Comparison of ENCODE assay signal across 22 mouse cellular contexts in the genomic region with DNA sequence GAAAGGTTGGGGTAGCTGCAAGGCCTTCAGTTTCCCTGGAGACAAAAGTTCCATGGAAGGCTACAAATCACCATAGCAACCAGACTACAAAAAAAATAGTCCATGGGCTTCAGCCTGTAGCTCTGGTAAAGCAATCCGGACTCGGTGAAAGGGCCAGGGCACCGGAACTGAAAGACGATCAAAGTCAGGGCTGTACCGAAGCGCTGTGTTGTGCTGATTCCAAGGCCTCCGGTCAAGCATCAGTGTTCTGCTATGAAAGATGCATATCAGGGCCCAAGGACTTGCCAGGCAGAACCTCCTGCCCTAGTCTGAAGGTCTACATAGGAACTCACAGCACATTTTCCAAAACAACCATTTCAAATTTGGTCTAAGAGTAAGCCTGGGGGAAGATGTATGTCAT.
DNase-seq lines count a peak whose midpoint lies in the region; ATAC-seq and TF ChIP-seq lines count a peak whose summit lies in the region.
"Had no signal": no experiment of that assay in that cellular context is flagged by ENCODE, and none has a peak within 500 bp of the region (broad histone marks: within the 10 kb centered on the region; RNA-seq: fewer than 3 reads in every experiment).

No protein-coding gene starts in this region.

- H3K9ac ChIP-seq in hindbrain, embryonic 12.5 days, result no peak overlapping the region
- H3K9ac ChIP-seq in midbrain, postnatal 0 days (replicated peaks; ENCODE audit: low read length, poor library complexity, severe bottlenecking), result no peak overlapping the region
- no peak overlapping the region for H3K9ac ChIP-seq in midbrain, embryonic 13.5 days (replicated peaks)
- no peak overlapping the region for H3K9ac ChIP-seq in forebrain, embryonic 11.5 days (ENCODE audit: low read length)
- H3K9ac ChIP-seq: embryonic facial prominence, embryonic 12.5 days; limb, embryonic 12.5 days; midbrain, embryonic 12.5 days; neural tube, embryonic 13.5 days had no signal

- DNase-seq in adrenal gland, postnatal 14 days, result peak; percentile 60
- no peak for DNase-seq in adrenal gland, postnatal 10 days
- DNase-seq in hindbrain, embryonic 10.5 days (ENCODE audit: low spot score), result peak; percentile 25
- peak; percentile 34 for DNase-seq in midbrain, postnatal 0 days (ENCODE audit: low spot score)
- DNase-seq in embryo, embryonic 11 days, result peak; percentile 37
- DNase-seq in forebrain, embryonic 11.5 days (ENCODE audit: low spot score), result no peak
- DNase-seq: cerebellum, adult 18-20 months; cerebellum, postnatal 25 days; heart, adult 18-20 months; heart, postnatal 36 days; kidney, adult 18-20 months; right cerebral cortex, postnatal 25 days; thymus, adult 2 months had no signal

- TF ChIP-seq CTCF in midbrain, postnatal 0 days (IDR thresholded peaks at IDR 0.05), result no peak

- peaks cover 22% of the 10 kb centered on the region for H3K4me1 ChIP-seq in hindbrain, embryonic 10.5 days (replicated peaks)
- H3K4me1 ChIP-seq in hindbrain, embryonic 12.5 days, result peaks cover 9% of the 10 kb centered on the region; the same call in 1 of the 2 replicates
- peaks cover 6% of the 10 kb centered on the region; the same call in 1 of the 2 replicates for H3K4me1 ChIP-seq in midbrain, postnatal 0 days (ENCODE audit: insufficient read depth, low read length)
- peaks cover 5% of the 10 kb centered on the region for H3K4me1 ChIP-seq in midbrain, embryonic 13.5 days (replicated peaks)
- H3K4me1 ChIP-seq in forebrain, embryonic 11.5 days (replicated peaks; ENCODE audit: control insufficient read depth, insufficient read depth, low read length), result no peaks in the 10 kb centered on the region
- H3K4me1 ChIP-seq: midbrain, embryonic 12.5 days had no signal

- WGBS in hindbrain, embryonic 10.5 days, result 60% methylated on average over 7 of the region's 7 CpGs
- 42% methylated on average over 7 of the region's 7 CpGs for WGBS in hindbrain, embryonic 12.5 days
- 54% methylated on average over 7 of the region's 7 CpGs for WGBS in midbrain, postnatal 0 days
- 59% methylated on average over 7 of the region's 7 CpGs for WGBS in midbrain, embryonic 13.5 days
- WGBS in forebrain, embryonic 11.5 days, result 88% methylated on average over 7 of the region's 7 CpGs

- H3K36me3 ChIP-seq in hindbrain, embryonic 10.5 days, result no peaks in the 10 kb centered on the region
- no peaks in the 10 kb centered on the region for H3K36me3 ChIP-seq in hindbrain, embryonic 12.5 days
- no peaks in the 10 kb centered on the region for H3K36me3 ChIP-seq in midbrain, postnatal 0 days (ENCODE audit: insufficient read depth, low read length)
- H3K36me3 ChIP-seq in midbrain, embryonic 13.5 days, result no peaks in the 10 kb centered on the region
- no peaks in the 10 kb centered on the region for H3K36me3 ChIP-seq in forebrain, embryonic 11.5 days (ENCODE audit: control insufficient read depth, insufficient read depth, low read length)
- H3K36me3 ChIP-seq: embryonic facial prominence, embryonic 12.5 days; G1E; limb, embryonic 12.5 days; midbrain, embryonic 12.5 days; neural tube, embryonic 13.5 days had no signal

- no peak for ATAC-seq in hindbrain, embryonic 12.5 days (ENCODE audit: low FRiP score)
- ATAC-seq in midbrain, postnatal 0 days (ENCODE audit: low FRiP score), result no peak
- ATAC-seq in midbrain, embryonic 13.5 days, result no peak
- ATAC-seq in forebrain, embryonic 11.5 days (replicated peaks; ENCODE audit: low FRiP score), result no peak
- ATAC-seq: forebrain, embryonic 16.5 days; lung, postnatal 0 days had no signal

- no peak overlapping the region for H3K4me3 ChIP-seq in hindbrain, embryonic 10.5 days
- no peak overlapping the region for H3K4me3 ChIP-seq in hindbrain, embryonic 12.5 days
- no peak overlapping the region for H3K4me3 ChIP-seq in midbrain, postnatal 0 days (ENCODE audit: low read depth, low read length)
- no peak overlapping the region for H3K4me3 ChIP-seq in midbrain, embryonic 13.5 days (replicated peaks)
- no peak overlapping the region for H3K4me3 ChIP-seq in forebrain, embryonic 11.5 days (ENCODE audit: low read depth, low read length)
- H3K4me3 ChIP-seq: embryonic facial prominence, embryonic 12.5 days; limb, embryonic 12.5 days; midbrain, embryonic 12.5 days; neural tube, embryonic 13.5 days had no signal

- H3K27me3 ChIP-seq in hindbrain, embryonic 10.5 days (ENCODE audit: insufficient read depth, poor library complexity, severe bottlenecking), result no peaks in the 10 kb centered on the region
- no peaks in the 10 kb centered on the region for H3K27me3 ChIP-seq in hindbrain, embryonic 12.5 days
- H3K27me3 ChIP-seq in midbrain, postnatal 0 days (ENCODE audit: insufficient read depth, low read length), result no peaks in the 10 kb centered on the region
- H3K27me3 ChIP-seq in midbrain, embryonic 13.5 days, result no peaks in the 10 kb centered on the region
- no peaks in the 10 kb centered on the region for H3K27me3 ChIP-seq in forebrain, embryonic 11.5 days (ENCODE audit: control insufficient read depth, insufficient read depth, low read length)
- H3K27me3 ChIP-seq: embryonic facial prominence, embryonic 12.5 days; limb, embryonic 12.5 days; midbrain, embryonic 12.5 days; neural tube, embryonic 13.5 days had no signal

- H3K9me3 ChIP-seq in hindbrain, embryonic 10.5 days, result no peaks in the 10 kb centered on the region
- H3K9me3 ChIP-seq in hindbrain, embryonic 12.5 days (replicated peaks), result no peaks in the 10 kb centered on the region
- H3K9me3 ChIP-seq in midbrain, postnatal 0 days (ENCODE audit: low read length), result no peaks in the 10 kb centered on the region
- no peaks in the 10 kb centered on the region for H3K9me3 ChIP-seq in midbrain, embryonic 13.5 days
- no peaks in the 10 kb centered on the region for H3K9me3 ChIP-seq in forebrain, embryonic 11.5 days (ENCODE audit: control insufficient read depth, low read length)
- H3K9me3 ChIP-seq: embryonic facial prominence, embryonic 12.5 days; G1E; limb, embryonic 12.5 days; midbrain, embryonic 12.5 days; neural tube, embryonic 13.5 days had no signal

- H3K4me2 ChIP-seq in hindbrain, embryonic 12.5 days (replicated peaks), result no peak overlapping the region
- no peak overlapping the region for H3K4me2 ChIP-seq in midbrain, postnatal 0 days (ENCODE audit: low read depth, low read length, poor library complexity, severe bottlenecking)
- no peak overlapping the region for H3K4me2 ChIP-seq in midbrain, embryonic 13.5 days (replicated peaks)
- H3K4me2 ChIP-seq in forebrain, embryonic 11.5 days (ENCODE audit: low read depth, low read length, severe bottlenecking), result no peak overlapping the region
- H3K4me2 ChIP-seq: embryonic facial prominence, embryonic 12.5 days; limb, embryonic 12.5 days; midbrain, embryonic 12.5 days; neural tube, embryonic 13.5 days had no signal

- H3K27ac ChIP-seq in hindbrain, embryonic 10.5 days, result no peak overlapping the region
- no peak overlapping the region for H3K27ac ChIP-seq in hindbrain, embryonic 12.5 days
- H3K27ac ChIP-seq in midbrain, postnatal 0 days (ENCODE audit: low read depth, low read length), result no peak overlapping the region
- H3K27ac ChIP-seq in midbrain, embryonic 13.5 days, result no peak overlapping the region
- no peak overlapping the region for H3K27ac ChIP-seq in forebrain, embryonic 11.5 days (ENCODE audit: low read depth, low read length)
- H3K27ac ChIP-seq: embryonic facial prominence, embryonic 12.5 days; limb, embryonic 12.5 days; midbrain, embryonic 12.5 days; neural tube, embryonic 13.5 days had no signal

Comparison
In these comparisons a context has a peak if more than half of its experiments do, and no peak if none do; other contexts are left out.
1. DNase-seq: peak in adrenal gland, postnatal 14 days (single experiment), hindbrain, embryonic 10.5 days (single experiment), midbrain, postnatal 0 days (single experiment) and embryo, embryonic 11 days (single experiment); none in adrenal gland, postnatal 10 days (single experiment) and forebrain, embryonic 11.5 days (single experiment).